Mouse (Mus musculus): ENCODE data around the gene S100a9. TPM values are rescaled to one million over a fixed set of nuclear protein-coding genes. Genes with fewer than 3 reads are reported as not detected.

The S100a9 gene
- polyA plus RNA-seq, 1 experiment from 2014 or later: 0.77 TPM

DNA sequence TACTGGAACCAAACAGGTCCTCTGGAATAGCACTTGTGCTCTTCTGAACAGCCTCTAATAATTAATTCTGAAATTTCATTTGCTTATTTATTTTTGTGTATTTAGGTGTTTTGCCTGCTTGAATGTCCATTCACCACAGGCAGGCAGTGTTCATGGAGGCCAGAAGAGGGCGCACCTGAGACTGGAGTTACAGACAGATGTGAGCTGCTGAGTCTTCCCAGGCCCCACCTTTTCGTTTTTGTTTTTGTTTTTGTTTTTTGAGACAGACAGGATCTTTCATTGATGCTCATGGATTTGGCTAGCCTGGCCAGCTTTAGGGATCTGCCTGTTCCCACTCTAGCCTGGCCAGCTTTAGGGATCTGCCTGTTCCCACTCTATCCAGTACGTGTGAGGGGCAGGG is 51.3 kb downstream of the S100a9 start:
- Histone ChIP-seq H3K27me3 (replicated peaks; ENCODE audit: control insufficient read depth, insufficient read depth, low read length) (no peaks in the 10 kb centered on the region), H3K9me3 (ENCODE audit: control insufficient read depth, low read length) (no peaks in the 10 kb centered on the region), H3K4me3 (replicated peaks; ENCODE audit: low read length) (no peak overlapping the region), H3K27ac (ENCODE audit: low read length) (no peak overlapping the region), H3K36me3 (ENCODE audit: control insufficient read depth, insufficient read depth) (no peaks in the 10 kb centered on the region), H3K4me2 (ENCODE audit: low read length) (no peak overlapping the region), H3K4me1 (replicated peaks; ENCODE audit: control insufficient read depth, insufficient read depth, low read length) (no peaks in the 10 kb centered on the region), H3K9ac (replicated peaks; ENCODE audit: low read depth, low read length) (no peak overlapping the region)
- no peak for ATAC-seq
- WGBS: 53% methylated on average over 3 of the region's 3 CpGs

Other genes with a start within 250 kb of the S100a9 start
- gene Npr1, start 229.9 kb downstream of the S100a9 start, polyA plus RNA-seq (2015; fragmentation: Nextera tagmentation; extraction: Ambion mirVana): 2.1 and 2.6 TPM in 2 replicates
- 331 and 336 TPM in 2 replicates for gene Ilf2, start 219.6 kb downstream of the S100a9 start, polyA plus RNA-seq (2015; fragmentation: Nextera tagmentation; extraction: Ambion mirVana)
- gene Snapin, start 204.7 kb downstream of the S100a9 start, polyA plus RNA-seq (2015; fragmentation: Nextera tagmentation; extraction: Ambion mirVana): 76.8 and 83.3 TPM in 2 replicates
- 202 and 220 TPM in 2 replicates for gene Chtop, start 186.2 kb downstream of the S100a9 start, polyA plus RNA-seq (2015; fragmentation: Nextera tagmentation; extraction: Ambion mirVana)
- 11.2 and 14.3 TPM in 2 replicates for gene S100a1, start 181.3 kb downstream of the S100a9 start, polyA plus RNA-seq (2015; fragmentation: Nextera tagmentation; extraction: Ambion mirVana)
- gene S100a13, start 181.3 kb downstream of the S100a9 start, polyA plus RNA-seq (2015; fragmentation: Nextera tagmentation; extraction: Ambion mirVana): 8.0 and 9.7 TPM in 2 replicates
- gene S100a14, start 168.9 kb downstream of the S100a9 start, polyA plus RNA-seq (2015; fragmentation: Nextera tagmentation; extraction: Ambion mirVana): 0.31 TPM in 1 of 2 replicates, not detected in the other
- 36.2 and 44.2 TPM in 2 replicates for gene S100a16, start 158.5 kb downstream of the S100a9 start, polyA plus RNA-seq (2015; fragmentation: Nextera tagmentation; extraction: Ambion mirVana)
- 0.07 TPM in 1 of 2 replicates, not detected in the other for gene S100a3, start 135.1 kb downstream of the S100a9 start, polyA plus RNA-seq (2015; fragmentation: Nextera tagmentation; extraction: Ambion mirVana)
- gene S100a2, start 105.5 kb downstream of the S100a9 start, polyA plus RNA-seq (2015; fragmentation: Nextera tagmentation; extraction: Ambion mirVana): not detected in 2 replicates
- gene Gm42674, start 93.8 kb downstream of the S100a9 start, polyA plus RNA-seq (2015; fragmentation: Nextera tagmentation; extraction: Ambion mirVana): not detected in 2 replicates
- 0.65 and 1.3 TPM in 2 replicates for gene S100a4, start 92.0 kb downstream of the S100a9 start, polyA plus RNA-seq (2015; fragmentation: Nextera tagmentation; extraction: Ambion mirVana)
- not detected in 2 replicates for gene S100a5, start 87.2 kb downstream of the S100a9 start, polyA plus RNA-seq (2015; fragmentation: Nextera tagmentation; extraction: Ambion mirVana)
- gene S100a6, start 82.8 kb downstream of the S100a9 start, polyA plus RNA-seq (2015; fragmentation: Nextera tagmentation; extraction: Ambion mirVana): 9.5 and 13.3 TPM in 2 replicates
- not detected in 2 replicates for gene S100a7a, start 41.7 kb downstream of the S100a9 start, polyA plus RNA-seq (2015; fragmentation: Nextera tagmentation; extraction: Ambion mirVana)
- gene S100a8, start 26.7 kb downstream of the S100a9 start, polyA plus RNA-seq (2015; fragmentation: Nextera tagmentation; extraction: Ambion mirVana): 1.8 and 5.4 TPM in 2 replicates
- gene Pglyrp4, start 31.2 kb upstream of the S100a9 start, polyA plus RNA-seq (2015; fragmentation: Nextera tagmentation; extraction: Ambion mirVana): not detected in 2 replicates
- not detected in 2 replicates for gene Gm5849, start 82.2 kb upstream of the S100a9 start, polyA plus RNA-seq (2015; fragmentation: Nextera tagmentation; extraction: Ambion mirVana)